Mouse (Mus musculus): ENCODE results near the gene Klhl3.
"Not testable (repeated sequence)": the region's sequence is repeated elsewhere in the genome, so short reads cannot be mapped to it uniquely, and the experiment has no call there.

GRCm38 (mm10) chr13:58146603-58147002 is 33.2 kb upstream of the Klhl3 start:
- TF ChIP-seq POLR2A (IDR thresholded peaks at IDR 0.05; ENCODE audit: insufficient read depth, low read length); EP300 (IDR thresholded peaks at IDR 0.05; ENCODE audit: insufficient read depth, low read depth, low read length): not testable (repeated sequence)

Measured in ES-Bruce4 (cell line).